Mouse (Mus musculus) thymus, adult 2 months (tissue): ENCODE measurements around the gene Urb1. TPM values are rescaled to one million over a fixed set of nuclear protein-coding genes. Genes with fewer than 3 reads are reported as not detected.

Experiments used
- DNase-seq: peaks from one replicate; pipeline ENCODE4 v3.0.0; 2021
- H3K27ac ChIP-seq: fragments of 200-500 bp; 2 replicates; pipeline ENCODE4 v1.5.1; 2012; ENCODE audit warnings: low read length, control low read depth; ENCODE audit not compliant: control insufficient read depth, insufficient read depth
- H3K27me3 ChIP-seq: fragments of 200-500 bp; 2 replicates; pipeline ENCODE4 v1.6.1; 2012; ENCODE audit warnings: mild to moderate bottlenecking, low read length, moderate library complexity, mixed read lengths; ENCODE audit not compliant: control insufficient read depth, insufficient read depth
- H3K36me3 ChIP-seq: fragments of 200-500 bp; 2 replicates; pipeline ENCODE4 v1.6.1; 2012; ENCODE audit warnings: mild to moderate bottlenecking, low read length, moderate library complexity; ENCODE audit not compliant: control insufficient read depth, insufficient read depth
- H3K4me1 ChIP-seq: fragments of 200-500 bp; replicated peaks from 2 replicates; pipeline ENCODE4 v1.6.1; 2012; ENCODE audit warnings: low read length; ENCODE audit not compliant: control insufficient read depth, insufficient read depth
- H3K4me3 ChIP-seq: fragments of 200-500 bp; 2 replicates; pipeline ENCODE4 v1.5.1; 2012; ENCODE audit warnings: mild to moderate bottlenecking, low read length, control low read depth, moderate library complexity; ENCODE audit not compliant: control insufficient read depth, insufficient read depth
- CTCF ChIP-seq: fragments of 200-500 bp; IDR thresholded peaks from 2 replicates; pipeline ENCODE4 v1.5.1; 2012; ENCODE audit warnings: mild to moderate bottlenecking, control low read depth, low read length, moderate library complexity, borderline replicate concordance; ENCODE audit not compliant: control insufficient read depth, poor library complexity, insufficient read depth; ENCODE audit errors: extremely low read depth
- POLR2A ChIP-seq: fragments of 200-500 bp; IDR thresholded peaks from 2 replicates; pipeline ENCODE4 v1.6.1; 2012; ENCODE audit warnings: mild to moderate bottlenecking, low read length, control low read depth, moderate library complexity; ENCODE audit not compliant: control insufficient read depth, poor library complexity, insufficient read depth; ENCODE audit errors: extremely low read depth
- WGBS: fragments of 180-500 bp; shearing (Covaris S2); methylation state at CpG from one replicate; pipeline ENCODE4 v1.1.7; 2018; 5-methylcytosine and 5-hydroxymethylcytosine counted together
- polyA plus RNA-seq: library from polyadenylated mRNA; depleted of rRNA; stranded (reverse); fragments of >200 nt; gene quantifications from 2 replicates; pipeline ENCODE4 v1.2.3, GENCODE M21; 2012

Gene Urb1
- polyA plus RNA-seq, 1 experiment = 9.3 TPM

GRCm38 (mm10) chr16:90798446-90798845 lies 11.8 kb downstream of the Urb1 start:
- Histone ChIP-seq H3K27me3 (no peaks in the 10 kb centered on the region), H3K27ac (no peak overlapping the region), H3K4me3 (no peak overlapping the region), H3K4me1 (no peaks in the 10 kb centered on the region), H3K36me3 (peaks cover 4% of the 10 kb centered on the region; the same call in 1 of the 2 replicates)
- TF ChIP-seq POLR2A (no peak), CTCF (no peak)
- no peak for DNase-seq
- WGBS = 97% methylated on average over 8 of the region's 8 CpGs

GRCm38 (mm10) chr16:90794708-90795107 lies 15.5 kb downstream of the Urb1 start:
- peaks cover 4% of the 10 kb centered on the region; the same call in 1 of the 2 replicates for H3K36me3 ChIP-seq
- H3K27me3 ChIP-seq = no peaks in the 10 kb centered on the region
- H3K4me1 ChIP-seq = no peaks in the 10 kb centered on the region
- H3K4me3 ChIP-seq = no peak overlapping the region
- TF ChIP-seq POLR2A = no peak
- TF ChIP-seq CTCF = no peak
- DNase-seq = no peak
- H3K27ac ChIP-seq = no peak overlapping the region

- Histone ChIP-seq H3K36me3 (peaks cover 17% of the 10 kb centered on the region), H3K4me1 (no peaks in the 10 kb centered on the region), H3K27me3 (no peaks in the 10 kb centered on the region), H3K4me3 (no peak overlapping the region), H3K27ac (no peak overlapping the region)
- no peak for DNase-seq
- TF ChIP-seq POLR2A = no peak
- TF ChIP-seq CTCF = no peak
- WGBS = 92% methylated on average over 3 of the region's 3 CpGs
Measured at GRCm38 (mm10) chr16:90792500-90792899, 17.7 kb downstream of the Urb1 start.

- Histone ChIP-seq H3K4me3 (no peak overlapping the region), H3K4me1 (no peaks in the 10 kb centered on the region), H3K36me3 (peaks cover 18% of the 10 kb centered on the region), H3K27me3 (no peaks in the 10 kb centered on the region), H3K27ac (no peak overlapping the region)
- 86% methylated on average over 5 of the region's 5 CpGs for WGBS
- TF ChIP-seq CTCF (no peak), POLR2A (no peak)
- no peak for DNase-seq
Measured at GRCm38 (mm10) chr16:90792066-90792465, 18.1 kb downstream of the Urb1 start.

GRCm38 (mm10) chr16:90790946-90791345 lies 19.3 kb downstream of the Urb1 start:
- Histone ChIP-seq H3K4me3 (no peak overlapping the region), H3K4me1 (no peaks in the 10 kb centered on the region), H3K27me3 (no peaks in the 10 kb centered on the region), H3K36me3 (peaks cover 27% of the 10 kb centered on the region), H3K27ac (no peak overlapping the region)
- WGBS = 85% methylated on average over 6 of the region's 6 CpGs
- no peak for DNase-seq
- TF ChIP-seq CTCF (no peak), POLR2A (no peak)

- DNase-seq = no peak
- H3K4me3 ChIP-seq = no peak overlapping the region
- H3K36me3 ChIP-seq = peaks cover 23% of the 10 kb centered on the region
- H3K27ac ChIP-seq = no peak overlapping the region
- no peaks in the 10 kb centered on the region for H3K4me1 ChIP-seq
- no peaks in the 10 kb centered on the region for H3K27me3 ChIP-seq
- 96% methylated on average over 6 of the region's 6 CpGs for WGBS
- TF ChIP-seq POLR2A (no peak), CTCF (no peak)
Measured at GRCm38 (mm10) chr16:90788580-90788979, 21.6 kb downstream of the Urb1 start.

GRCm38 (mm10) chr16:90785257-90785656 lies 25.0 kb downstream of the Urb1 start:
- Histone ChIP-seq H3K36me3 (peaks cover 23% of the 10 kb centered on the region), H3K4me3 (no peak overlapping the region), H3K27ac (no peak overlapping the region), H3K27me3 (no peaks in the 10 kb centered on the region), H3K4me1 (no peaks in the 10 kb centered on the region)
- DNase-seq = no peak
- 93% methylated on average over 4 of the region's 4 CpGs for WGBS
- TF ChIP-seq POLR2A = no peak
- TF ChIP-seq CTCF = no peak
